Comparison of ENCODE assay signal across 8 mouse cellular contexts in genomic region chr5:125441234-125442114, GRCm38 (mm10). TPM values are rescaled to one million over a fixed set of nuclear protein-coding genes. Genes with fewer than 3 reads are reported as not detected.
DNase-seq lines count a peak whose midpoint lies in the region; ATAC-seq and TF ChIP-seq lines count a peak whose summit lies in the region.

Bri3bp (plus strand) TSS chr5:125441568.

- peaks cover 4% of the 10 kb centered on the region for H3K4me1 ChIP-seq in embryonic facial prominence, embryonic 14.5 days (ENCODE audit: control insufficient read depth, insufficient read depth, low read length)
- peaks cover 5 to 7% of the 10 kb centered on the region in 2 experiments; a peak in 3 of 4 replicates for H3K4me1 ChIP-seq in heart, embryonic 14.5 days (ENCODE audit: control insufficient read depth in 2 of 2, insufficient read depth in 2 of 2, low read length in 2 of 2)
- H3K4me1 ChIP-seq in liver, embryonic 16.5 days (ENCODE audit: control insufficient read depth, low read depth, low read length), result peaks cover 22% of the 10 kb centered on the region
- H3K4me1 ChIP-seq in neural tube, embryonic 14.5 days (ENCODE audit: control insufficient read depth, insufficient read depth, low read length), result peaks cover 15% of the 10 kb centered on the region
- peaks cover 27% of the 10 kb centered on the region for H3K4me1 ChIP-seq in thymus, adult 2 months (replicated peaks; ENCODE audit: control insufficient read depth, insufficient read depth, low read length)

- H3K9me3 ChIP-seq in embryonic facial prominence, embryonic 14.5 days (ENCODE audit: control insufficient read depth, low read length), result no peaks in the 10 kb centered on the region
- H3K9me3 ChIP-seq in heart, embryonic 14.5 days (ENCODE audit: control insufficient read depth, low read length), result no peaks in the 10 kb centered on the region
- no peaks in the 10 kb centered on the region for H3K9me3 ChIP-seq in liver, embryonic 16.5 days (replicated peaks; ENCODE audit: control insufficient read depth, low read length)
- H3K9me3 ChIP-seq in neural tube, embryonic 14.5 days (ENCODE audit: control insufficient read depth, low read length), result no peaks in the 10 kb centered on the region

- TF ChIP-seq POLR2A in thymus, adult 2 months (IDR thresholded peaks at IDR 0.05; ENCODE audit: control insufficient read depth, extremely low read depth, insufficient read depth, low read length, poor library complexity), result 0 out of 2 replicates have a peak, but pooled peaks have one; percentile 25

- peak within 1 kb of the TSS; percentile 89 for H3K4me2 ChIP-seq in embryonic facial prominence, embryonic 14.5 days (ENCODE audit: low read depth, low read length)
- H3K4me2 ChIP-seq in heart, embryonic 14.5 days (ENCODE audit: low read length), result peak within 1 kb of the TSS; percentile 87
- H3K4me2 ChIP-seq in liver, embryonic 16.5 days (ENCODE audit: low read depth, low read length), result peak within 1 kb of the TSS; percentile 99
- peak within 1 kb of the TSS; percentile 69 for H3K4me2 ChIP-seq in neural tube, embryonic 14.5 days (ENCODE audit: low read depth, low read length)

- H3K9ac ChIP-seq in embryonic facial prominence, embryonic 14.5 days (ENCODE audit: low read depth, low read length), result peak within 1 kb of the TSS; percentile 89
- peak within 1 kb of the TSS; percentile 91 for H3K9ac ChIP-seq in heart, embryonic 14.5 days (ENCODE audit: low read length)
- peak within 1 kb of the TSS; percentile 84 for H3K9ac ChIP-seq in liver, embryonic 16.5 days (ENCODE audit: low read depth, low read length)
- H3K9ac ChIP-seq in neural tube, embryonic 14.5 days (replicated peaks; ENCODE audit: low read depth, low read length), result peak within 1 kb of the TSS; percentile 83

- no peak for TF ChIP-seq CTCF in thymus, adult 2 months (IDR thresholded peaks at IDR 0.05; ENCODE audit: borderline replicate concordance, control insufficient read depth, extremely low read depth, insufficient read depth, low read length, poor library complexity)

- under 1% methylated on average over 18 of the region's 97 CpGs for WGBS in embryonic facial prominence, embryonic 14.5 days
- WGBS in heart, embryonic 14.5 days, result under 1% methylated on average over 76 of the region's 97 CpGs
- WGBS in liver, embryonic 16.5 days (ENCODE audit: insufficient replicate concordance), result under 1% methylated on average over 72 of the region's 97 CpGs
- WGBS in neural tube, embryonic 14.5 days, result under 1% methylated on average over 84 of the region's 97 CpGs
- WGBS in thymus, adult 2 months, result under 1% methylated on average over 94 of the region's 97 CpGs

- H3K36me3 ChIP-seq in embryonic facial prominence, embryonic 14.5 days (ENCODE audit: control insufficient read depth, insufficient read depth, low read length), result no peaks in the 10 kb centered on the region
- peaks cover 3% of the 10 kb centered on the region; the same call in 1 of the 2 replicates for H3K36me3 ChIP-seq in heart, embryonic 14.5 days (ENCODE audit: control insufficient read depth, insufficient read depth, low read length)
- H3K36me3 ChIP-seq in liver, embryonic 16.5 days (ENCODE audit: control insufficient read depth, insufficient read depth), result no peaks in the 10 kb centered on the region; the same call in 1 of the 2 replicates
- H3K36me3 ChIP-seq in neural tube, embryonic 14.5 days (ENCODE audit: control insufficient read depth, insufficient read depth, low read length), result no peaks in the 10 kb centered on the region
- no peaks in the 10 kb centered on the region for H3K36me3 ChIP-seq in thymus, adult 2 months (ENCODE audit: control insufficient read depth, insufficient read depth, low read length)

- peak within 1 kb of the TSS; percentile 94 for H3K4me3 ChIP-seq in embryonic facial prominence, embryonic 14.5 days (ENCODE audit: low read depth, low read length)
- peak within 1 kb of the TSS; percentile 96 to 99 for H3K4me3 ChIP-seq in heart, embryonic 14.5 days (ENCODE audit: control insufficient read depth in 1 of 2, insufficient read depth in 1 of 2, low read depth in 1 of 2, low read length in 2 of 2)
- peak within 1 kb of the TSS; percentile 95 for H3K4me3 ChIP-seq in liver, embryonic 16.5 days (ENCODE audit: low read depth, low read length)
- peak within 1 kb of the TSS; percentile 86 for H3K4me3 ChIP-seq in neural tube, embryonic 14.5 days (ENCODE audit: low read depth, low read length)
- peak within 1 kb of the TSS; percentile 95 for H3K4me3 ChIP-seq in thymus, adult 2 months (ENCODE audit: control insufficient read depth, insufficient read depth, low read length)

- peak; percentile 93 for ATAC-seq in embryonic facial prominence, embryonic 14.5 days (ENCODE audit: low read depth)
- peak; percentile 90 for ATAC-seq in heart, embryonic 14.5 days (ENCODE audit: insufficient number of reproducible peaks, insufficient read depth, low FRiP score, low read depth)
- peak; percentile 92 for ATAC-seq in liver, embryonic 16.5 days (ENCODE audit: low read depth)
- ATAC-seq in neural tube, embryonic 14.5 days (ENCODE audit: low read depth), result peak; percentile 89

- no peaks in the 10 kb centered on the region for H3K27me3 ChIP-seq in embryonic facial prominence, embryonic 14.5 days (replicated peaks; ENCODE audit: control insufficient read depth, insufficient read depth, low read length)
- H3K27me3 ChIP-seq in heart, embryonic 14.5 days (ENCODE audit: control insufficient read depth, insufficient read depth, low read length), result no peaks in the 10 kb centered on the region
- no peaks in the 10 kb centered on the region for H3K27me3 ChIP-seq in liver, embryonic 16.5 days (ENCODE audit: control insufficient read depth, insufficient read depth, low read depth, low read length)
- H3K27me3 ChIP-seq in neural tube, embryonic 14.5 days (ENCODE audit: control insufficient read depth, insufficient read depth, low read length), result no peaks in the 10 kb centered on the region
- H3K27me3 ChIP-seq in thymus, adult 2 months (ENCODE audit: control insufficient read depth, insufficient read depth, low read length), result no peaks in the 10 kb centered on the region

- DNase-seq in CD4-positive, CD25-positive, alpha-beta regulatory T cell, adult 2 months (ENCODE audit: low read depth, low spot score), result peak; percentile 82
- DNase-seq in adrenal gland, postnatal 14 days, result peak; percentile 76
- DNase-seq in embryonic facial prominence, embryonic 14.5 days (ENCODE audit: low spot score), result peak; percentile 82
- peak; percentile 78 for DNase-seq in kidney, postnatal 10 days
- peak; percentile 70 for DNase-seq in thymus, adult 2 months

- peak within 1 kb of the TSS; percentile 67 for H3K27ac ChIP-seq in embryonic facial prominence, embryonic 14.5 days (replicated peaks; ENCODE audit: low read depth, low read length)
- peak within 1 kb of the TSS; percentile 82 to 89 for H3K27ac ChIP-seq in heart, embryonic 14.5 days (replicated peaks in 1 of 2; ENCODE audit: control insufficient read depth in 1 of 2, insufficient read depth in 1 of 2, low read depth in 2 of 2, low read length in 2 of 2)
- H3K27ac ChIP-seq in liver, embryonic 16.5 days (ENCODE audit: low read length), result peak within 1 kb of the TSS; percentile 69
- H3K27ac ChIP-seq in neural tube, embryonic 14.5 days (ENCODE audit: low read depth, low read length), result peak within 1 kb of the TSS; percentile 72
- H3K27ac ChIP-seq in thymus, adult 2 months (ENCODE audit: control insufficient read depth, insufficient read depth, low read length), result peak within 1 kb of the TSS; percentile 75

RNA-seq across cellular contexts. Expression of gene Bri3bp, which starts in this region (rescaled TPM):
- total RNA-seq in adrenal gland, postnatal 14 days (2021), result 24.0 and 27.9 TPM in 2 replicates
- 28.8 and 29.3 TPM in 2 replicates for polyA plus RNA-seq in embryonic facial prominence, embryonic 14.5 days (2014; fragmentation: Nextera tagmentation; extraction: Ambion mirVana)
- 34.8 and 36.6 TPM in 2 replicates for polyA plus RNA-seq in heart, embryonic 14.5 days (2014; fragmentation: Nextera tagmentation; extraction: Ambion mirVana)
- 18.4 and 20.3 TPM in 2 replicates for polyA plus RNA-seq in liver, embryonic 16.5 days (2015; fragmentation: Nextera tagmentation; extraction: Ambion mirVana)
- polyA plus RNA-seq in neural tube, embryonic 14.5 days (2014; fragmentation: Nextera tagmentation; extraction: Ambion mirVana), result 34.5 and 40.5 TPM in 2 replicates
- polyA plus RNA-seq in thymus, adult 2 months (2012; rRNA removed), result 22.7 and 26.4 TPM in 2 replicates

Comparison
In these comparisons a context has a peak if more than half of its experiments do, and no peak if none do; other contexts are left out.
1. Peak in every context shown above with its lines: DNase-seq, ATAC-seq, H3K4me3 ChIP-seq and H3K27ac ChIP-seq.